Mouse (Mus musculus): ENCODE results near the gene Txnrd2. TPM values are rescaled to one million over a fixed set of nuclear protein-coding genes. Genes with fewer than 3 reads are reported as not detected.

Gene Txnrd2
- total RNA-seq (2021): 10 to 100 TPM; 16.0 to 16.9 TPM
- long read RNA-seq, experiment 1, transcript Txnrd2-206 (4 exons, 532 nt): major isoform, 9 of 56 reads
- long read RNA-seq, experiment 1, partial matches to known transcripts: 20 of 56 reads
- long read RNA-seq, experiment 1, other reads (novel, unspliced or antisense): 27 of 56 reads
- long read RNA-seq, experiment 2, transcript Txnrd2-206 (4 exons, 532 nt): major isoform, 9 of 41 reads
- long read RNA-seq, experiment 2, partial matches to known transcripts: 9 of 41 reads
- long read RNA-seq, experiment 2, other reads (novel, unspliced or antisense): 23 of 41 reads

DNA sequence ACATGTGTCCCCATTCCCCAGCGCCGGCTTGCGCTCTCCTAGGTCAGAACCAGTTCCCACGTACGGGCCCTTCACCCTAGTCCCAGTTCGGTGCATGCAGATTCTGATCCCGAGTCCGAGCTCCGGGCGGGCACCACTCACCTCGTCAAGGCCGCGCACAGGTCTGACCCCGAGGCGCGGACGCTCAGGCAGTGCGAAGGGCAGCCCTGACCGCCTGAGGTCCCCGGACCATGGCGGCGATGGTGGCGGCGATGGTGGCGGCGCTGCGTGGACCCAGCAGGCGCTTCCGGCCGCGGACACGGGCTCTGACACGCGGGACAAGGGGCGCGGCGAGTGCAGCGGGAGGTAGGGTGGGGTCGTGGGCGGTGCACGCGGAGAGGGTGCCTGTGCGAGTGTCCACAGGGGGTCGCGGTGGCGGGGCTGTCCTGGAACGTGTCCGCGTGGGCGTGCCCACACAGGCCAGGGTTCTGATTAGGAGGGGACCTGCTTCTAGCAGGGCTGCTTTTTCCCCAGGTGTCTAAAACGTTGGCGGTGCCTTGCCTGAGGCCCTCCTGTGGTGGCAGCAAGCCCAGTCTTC lies at the start of gene Txnrd2:
Txnrd2 (plus strand) TSS at position 170 of the 577 bp plus-strand sequence.
- DNase-seq: peak; percentile 76

DNA sequence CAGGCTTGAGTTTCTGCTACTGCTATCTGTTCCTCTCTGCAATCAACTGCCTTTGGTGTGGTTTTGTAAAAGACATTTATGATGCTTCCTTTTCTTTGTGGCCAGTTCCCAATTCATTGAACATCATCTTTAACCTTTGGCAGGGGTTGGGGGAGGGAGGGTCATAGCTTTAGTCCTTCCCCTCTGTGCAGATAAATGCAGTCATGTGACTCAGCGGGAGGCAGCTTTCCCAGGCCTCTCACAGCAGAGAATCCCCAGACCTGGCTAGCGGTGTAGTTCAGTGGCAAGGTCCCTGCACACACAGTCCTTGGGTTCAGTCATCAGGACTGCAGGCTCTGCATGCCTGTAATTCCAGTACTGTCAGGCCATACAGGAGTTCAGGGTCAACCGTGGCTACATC lies 49.0 kb upstream of the Txnrd2 start:
- no peak for DNase-seq

DNA sequence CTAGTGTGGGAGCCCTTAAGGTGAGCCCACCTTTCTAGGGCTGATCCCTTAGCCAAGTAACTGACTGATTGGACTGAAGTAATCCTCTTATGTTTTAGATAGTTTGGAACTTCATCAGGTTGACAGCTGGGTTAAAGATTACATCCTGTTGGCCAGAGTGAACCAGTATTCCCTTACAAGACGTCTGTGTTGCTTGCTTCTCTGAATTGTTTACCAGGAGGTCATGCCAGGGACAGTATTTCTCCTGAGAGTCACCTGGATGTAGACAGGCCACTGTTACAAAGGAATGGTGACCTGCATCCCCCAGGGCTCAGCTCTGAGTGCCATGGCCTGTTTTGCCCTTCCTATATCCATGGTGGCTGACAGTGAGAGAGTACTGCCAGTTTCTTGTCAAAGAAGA lies 47.7 kb upstream of the Txnrd2 start:
- no peak for DNase-seq

DNA sequence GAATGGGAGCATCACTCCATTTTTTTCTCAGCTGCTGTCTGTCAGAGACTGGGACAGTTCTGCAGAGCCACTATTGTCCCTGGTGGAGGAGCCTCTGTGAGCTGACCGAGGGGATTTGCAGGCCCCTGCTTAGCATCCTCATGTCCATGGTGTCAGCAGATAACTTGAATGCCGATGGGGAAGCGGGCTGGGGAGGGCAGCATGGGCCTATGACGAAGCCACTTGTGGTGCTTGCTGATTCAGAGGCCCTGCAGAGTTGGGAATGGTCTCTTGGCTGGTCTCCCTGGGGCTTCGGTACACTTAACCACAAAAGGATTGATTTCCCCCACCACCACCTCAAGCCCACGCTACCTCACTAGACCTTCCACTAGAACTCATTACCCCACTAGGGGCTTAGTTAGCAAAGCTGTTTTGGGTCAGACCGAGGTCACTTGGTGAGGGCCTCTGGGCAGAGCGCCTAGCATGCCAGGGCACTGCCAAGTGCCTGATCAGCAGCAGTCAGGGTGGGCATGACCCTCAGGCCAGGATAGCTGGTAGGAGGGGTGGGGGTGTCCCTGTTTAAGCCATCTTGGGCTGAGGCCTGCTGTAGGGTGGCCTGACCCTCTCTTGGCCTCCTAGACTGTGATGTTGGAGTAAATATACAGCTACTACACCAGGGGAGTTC lies 46.7 kb upstream of the Txnrd2 start:
- DNase-seq: no peak

DNA sequence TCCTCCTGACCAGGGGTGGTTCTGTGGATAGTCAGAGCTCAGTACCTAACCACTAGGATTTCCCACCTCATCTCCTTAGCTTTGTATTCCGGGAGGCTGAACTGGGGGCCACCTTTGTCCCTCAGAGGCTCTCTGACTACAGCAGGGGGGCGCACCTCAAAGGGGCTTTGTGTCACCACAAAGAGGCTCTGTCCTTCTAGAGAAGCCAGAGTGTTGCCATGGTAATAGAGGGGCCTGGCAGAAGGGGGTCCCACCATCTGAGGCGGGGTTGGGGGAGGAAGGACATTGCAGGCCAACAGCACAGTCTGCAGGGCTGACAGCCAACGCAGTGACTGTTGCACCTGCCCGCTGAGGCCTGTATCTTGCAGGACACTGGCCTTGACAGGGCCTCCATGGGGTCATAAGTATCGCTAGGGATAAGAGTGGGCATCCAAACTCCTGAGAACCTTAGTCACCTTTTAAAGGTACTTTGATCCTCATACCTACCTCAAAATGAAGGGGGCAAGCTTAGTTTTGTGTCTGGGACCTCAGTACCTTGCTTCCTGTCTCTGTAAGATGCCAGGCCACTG lies 45.6 kb upstream of the Txnrd2 start:
- DNase-seq: no peak

DNA sequence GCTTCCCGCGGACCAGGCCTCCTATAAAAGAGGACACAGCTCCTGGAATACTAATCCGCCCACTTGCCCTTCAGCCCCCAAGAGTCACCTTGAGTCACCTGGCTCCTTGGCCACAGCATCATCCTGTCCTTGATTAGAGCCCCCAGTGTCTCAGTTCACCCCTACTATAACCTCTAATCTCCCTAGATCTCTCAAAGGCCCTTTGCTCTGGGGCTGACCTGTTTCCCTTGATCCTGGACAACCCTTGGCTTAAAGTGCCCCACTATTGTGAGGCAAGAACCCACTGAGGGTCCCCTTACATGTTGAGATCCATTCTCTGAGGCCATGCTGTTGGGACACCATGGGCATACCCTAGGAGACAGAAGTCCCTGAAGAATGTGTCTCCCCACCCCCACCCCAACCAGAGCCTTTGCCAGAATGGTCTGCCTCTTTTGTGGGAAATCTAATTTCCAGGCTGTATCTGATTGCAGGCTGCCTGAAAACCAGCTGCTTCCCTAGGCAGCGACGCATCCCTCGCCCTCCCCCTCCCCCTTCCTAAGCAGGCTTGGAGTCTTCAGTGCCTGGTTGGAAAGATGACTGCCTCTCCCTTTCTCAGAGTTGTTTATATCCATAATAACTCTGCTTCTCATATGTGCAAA lies 44.4 kb upstream of the Txnrd2 start:
- no peak for DNase-seq

DNA sequence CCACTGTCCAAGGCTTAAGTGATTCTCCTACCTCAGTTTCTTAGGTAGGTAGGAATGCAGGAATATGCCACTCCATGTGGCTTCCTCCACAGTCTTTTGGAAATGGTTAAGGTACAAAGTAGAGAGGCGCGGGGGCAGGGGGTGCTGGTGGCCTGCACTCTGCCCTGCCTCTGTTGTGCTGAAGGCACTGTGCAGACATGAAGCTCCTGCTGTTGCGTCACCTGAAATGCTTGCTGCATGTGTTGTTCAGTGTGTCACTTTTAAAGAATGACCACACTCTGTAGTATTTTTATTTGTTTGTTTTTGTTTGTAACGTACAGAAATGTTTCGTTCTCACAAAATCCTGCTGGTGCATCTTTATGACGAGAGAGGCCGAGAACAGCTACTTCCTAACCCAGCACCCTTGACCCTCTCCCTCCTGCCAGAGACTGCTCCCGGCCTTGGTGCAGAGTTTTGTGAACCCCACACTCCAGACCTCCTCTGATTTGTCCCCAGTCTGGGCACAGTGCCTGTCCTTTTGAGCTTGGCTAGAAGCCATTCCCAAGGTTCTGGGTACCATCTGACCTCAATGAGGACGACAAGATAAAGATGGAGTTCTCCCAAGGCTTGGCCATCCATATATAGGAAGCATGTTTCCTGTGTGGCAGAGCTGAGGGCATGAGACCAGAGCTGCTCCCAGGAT lies 43.0 kb upstream of the Txnrd2 start:
- DNase-seq: no peak

DNA sequence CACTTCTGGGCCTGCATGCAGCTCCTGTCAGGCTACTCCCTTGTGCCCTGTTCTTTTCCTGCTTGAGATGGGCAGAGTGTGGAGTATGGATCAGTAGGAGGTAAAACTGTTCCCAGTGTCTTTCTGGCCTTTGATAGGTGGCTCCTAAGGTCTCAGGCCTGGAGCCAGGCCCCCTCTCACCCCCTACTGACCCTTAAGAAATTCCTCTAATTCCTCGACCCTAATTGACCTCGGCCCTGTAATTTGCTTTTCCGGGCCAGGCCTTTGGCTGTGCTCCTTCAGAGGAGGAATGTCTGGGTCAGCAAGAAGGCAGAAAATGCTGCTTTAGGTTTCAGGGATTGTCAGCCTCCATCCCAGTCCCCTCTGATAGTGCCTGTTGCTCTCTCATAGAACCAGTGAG lies 42.4 kb upstream of the Txnrd2 start:
- DNase-seq: no peak

DNA sequence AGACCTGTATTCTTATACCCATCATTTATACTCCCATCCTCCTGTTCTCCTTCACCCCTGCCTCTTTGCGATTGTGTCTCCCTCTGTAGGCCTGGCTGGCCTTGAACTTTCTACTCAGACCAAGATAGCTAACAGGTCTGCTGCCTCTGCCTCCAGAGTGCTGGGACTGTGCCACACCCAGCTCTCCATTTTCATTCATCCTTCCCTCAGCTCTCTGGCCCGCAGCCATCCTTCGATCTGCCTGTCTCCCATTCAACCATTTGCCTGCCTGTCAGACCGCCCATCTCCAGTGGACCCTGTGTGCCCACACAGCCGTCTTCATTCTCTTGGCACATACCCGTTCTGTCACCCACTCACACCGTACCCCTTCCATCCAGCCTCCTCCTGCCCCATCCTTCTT lies 42.0 kb upstream of the Txnrd2 start:
- no peak for DNase-seq

DNA sequence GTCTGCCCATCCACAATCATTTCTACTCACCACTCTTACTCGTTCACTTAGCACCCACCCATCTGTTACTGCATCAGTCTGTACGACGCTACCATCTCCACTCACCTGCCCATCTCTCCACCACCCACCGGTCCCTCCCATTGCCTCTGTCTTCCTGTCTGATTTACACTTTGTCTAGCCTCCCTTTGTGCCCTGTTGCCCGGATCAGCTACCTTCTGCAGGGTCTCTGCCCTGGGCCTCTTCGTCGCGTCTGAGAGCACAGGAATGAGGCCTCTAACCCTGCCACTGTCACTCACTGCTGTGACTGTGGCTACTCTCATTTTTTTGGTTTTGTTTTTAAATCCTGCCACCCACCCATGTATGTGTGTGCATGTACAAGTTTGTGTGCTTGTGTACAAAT lies 41.5 kb upstream of the Txnrd2 start:
- DNase-seq: no peak

DNA sequence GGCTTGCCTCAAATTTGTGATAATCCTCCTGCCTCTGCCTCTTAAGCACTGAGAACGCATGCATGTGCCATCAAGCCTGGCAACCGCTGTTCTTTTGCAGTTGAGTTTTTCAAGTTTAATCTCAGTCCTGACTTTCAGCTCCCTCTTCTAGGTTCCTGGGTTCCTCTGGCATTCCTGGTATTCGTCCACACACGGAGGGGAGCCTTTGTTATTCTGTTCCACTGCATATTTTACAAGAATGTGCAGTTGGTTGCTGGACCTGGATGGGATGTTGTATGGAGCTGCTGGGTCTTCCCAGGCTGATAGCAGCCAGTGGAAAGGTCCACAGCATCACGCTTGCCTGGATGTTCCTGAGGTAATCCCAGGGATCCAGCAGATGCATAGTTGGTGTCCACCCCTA lies 40.8 kb upstream of the Txnrd2 start:
- no peak for DNase-seq

DNA sequence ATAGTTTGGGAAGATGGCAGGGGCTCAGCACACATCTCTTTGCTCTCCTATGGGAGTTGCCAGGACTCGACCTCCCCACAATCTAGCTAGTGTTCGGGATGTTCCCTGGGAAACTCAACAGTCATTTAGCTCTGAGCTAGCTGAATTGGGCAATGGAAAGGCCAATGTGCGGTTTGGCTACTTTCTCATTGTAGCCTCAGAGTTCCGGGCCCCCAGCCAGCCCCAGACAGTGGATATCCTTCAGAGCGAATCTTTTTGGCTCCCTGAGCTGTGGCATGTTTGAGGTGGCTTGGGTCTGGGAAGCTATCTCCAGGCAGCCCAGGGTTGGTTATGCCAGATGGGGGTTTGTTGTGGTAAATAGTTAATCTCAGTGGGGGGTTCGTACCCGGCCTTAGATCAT lies 39.7 kb upstream of the Txnrd2 start:
- peak; percentile 64 for DNase-seq

DNA sequence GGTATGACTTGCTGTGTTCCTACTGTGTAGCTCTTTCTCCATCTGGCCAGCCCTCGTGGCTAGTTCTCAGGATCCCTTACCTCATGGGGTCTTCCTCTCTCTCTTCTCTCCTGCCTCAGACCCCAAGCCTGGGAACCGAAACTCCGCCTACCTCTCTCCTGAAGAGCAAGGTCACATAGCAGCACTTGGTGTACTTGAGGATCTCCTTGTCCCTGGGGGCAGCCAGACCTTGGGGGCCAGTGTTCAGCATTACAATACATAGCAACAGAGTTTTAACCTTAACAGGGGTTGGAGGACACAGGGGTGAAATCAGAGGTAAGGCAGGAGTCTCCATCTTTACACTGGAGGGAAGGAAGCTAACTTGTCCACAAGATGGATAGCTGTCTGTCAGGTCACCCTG lies 39.2 kb upstream of the Txnrd2 start:
- no peak for DNase-seq

DNA sequence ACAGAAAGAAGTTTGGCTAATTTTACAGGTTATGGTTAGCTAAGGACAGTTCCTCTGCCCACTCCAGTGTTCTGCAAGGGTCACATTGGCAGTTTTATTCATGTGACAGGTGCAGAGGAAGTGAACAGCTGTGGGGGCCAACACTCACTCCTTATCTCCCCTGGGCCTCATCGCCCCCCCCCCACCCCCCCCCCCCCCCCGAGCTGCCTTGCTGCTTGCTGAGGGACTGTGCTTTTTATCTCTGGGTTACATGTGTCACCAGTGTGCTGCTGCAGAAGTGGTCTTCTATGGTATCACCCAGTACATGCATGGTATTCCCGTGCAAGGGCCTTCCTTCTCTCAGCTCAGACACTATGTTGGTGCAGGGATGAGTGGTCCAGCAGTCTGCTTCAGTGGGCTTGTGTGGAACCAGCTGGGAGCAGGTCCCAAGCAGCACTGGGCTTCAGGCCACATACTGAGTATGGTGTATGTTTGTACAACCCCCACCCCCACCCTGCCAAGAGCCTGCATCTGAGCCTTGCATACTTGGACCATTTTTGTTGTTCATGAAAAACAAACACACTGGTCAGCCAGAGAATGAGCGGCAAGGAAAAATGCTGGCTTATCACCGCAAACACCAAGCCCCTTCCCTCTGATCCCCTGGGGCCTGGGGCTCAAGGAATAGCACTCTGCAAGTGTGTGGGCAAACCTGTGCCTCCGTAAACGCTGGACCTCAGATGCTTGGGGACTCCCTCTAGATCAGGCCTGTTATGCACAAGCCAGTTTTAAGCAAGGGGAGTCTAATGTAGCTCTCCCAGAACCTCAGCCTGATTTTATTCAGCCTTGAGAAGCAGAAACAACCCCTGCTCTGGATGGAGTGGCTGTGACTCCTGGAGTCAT lies 38.2 kb upstream of the Txnrd2 start:
- peak; percentile 11 for DNase-seq

DNA sequence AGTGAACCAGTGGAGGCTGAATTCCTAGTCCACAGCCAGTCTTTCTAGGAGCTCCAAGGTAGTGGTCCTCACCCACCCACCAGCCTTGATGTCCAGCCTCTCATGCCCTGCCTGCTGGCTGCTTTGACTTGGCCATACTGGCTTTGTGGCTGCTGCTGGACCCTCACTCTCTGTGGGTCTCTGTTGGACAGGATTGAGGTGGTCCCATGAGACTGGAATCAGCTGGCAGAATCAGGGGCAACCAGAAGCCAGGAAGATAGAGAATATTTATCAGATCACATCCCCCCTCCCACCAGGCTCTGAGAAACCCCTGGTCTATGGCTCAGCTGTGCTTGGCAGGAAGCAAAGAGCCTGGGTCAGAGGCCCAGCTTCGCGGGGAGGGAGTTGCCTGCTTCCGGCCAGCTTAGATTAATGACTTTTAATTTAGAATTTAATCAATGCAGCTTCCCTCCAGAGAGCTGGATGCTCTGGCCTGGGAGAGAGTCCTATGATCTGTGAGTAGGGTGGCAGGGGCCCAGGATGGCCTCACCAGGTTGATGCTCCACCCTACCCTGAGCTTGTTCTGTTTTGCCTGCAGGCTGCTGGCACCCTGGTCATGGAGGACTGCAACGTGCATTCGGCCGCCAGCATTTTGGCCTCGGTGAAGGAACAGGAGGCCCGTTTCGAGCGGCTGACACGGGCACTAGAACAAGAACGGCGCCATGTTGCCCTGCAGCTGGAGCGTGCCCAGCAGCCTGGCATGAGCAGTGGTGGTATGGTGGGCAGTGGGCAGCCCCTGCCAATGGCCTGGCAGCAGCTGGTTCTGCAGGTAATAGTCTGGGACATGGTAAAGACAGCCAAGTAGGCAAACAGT lies 37.4 kb upstream of the Txnrd2 start:
- DNase-seq: peak; percentile 6

DNA sequence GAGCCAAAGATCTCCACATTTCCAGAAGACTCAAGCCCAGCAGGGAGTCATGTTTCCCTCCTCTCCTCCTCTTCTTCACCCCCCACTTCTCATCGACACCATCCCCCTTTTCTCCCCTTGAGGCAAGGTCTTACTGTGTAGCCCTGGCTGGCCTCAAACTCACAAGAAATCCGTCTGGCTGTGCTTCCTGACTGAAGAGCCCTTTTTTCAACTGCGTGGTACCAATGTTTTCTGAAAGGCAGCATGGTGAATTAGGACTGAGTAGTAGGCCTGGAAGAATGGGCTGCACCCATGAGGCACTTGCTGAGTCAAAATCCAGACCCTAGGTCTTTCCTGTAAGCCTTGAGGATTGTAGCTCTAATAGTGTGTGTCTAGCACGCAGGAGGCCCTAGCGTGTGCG lies 35.8 kb upstream of the Txnrd2 start:
- no peak for DNase-seq

DNA sequence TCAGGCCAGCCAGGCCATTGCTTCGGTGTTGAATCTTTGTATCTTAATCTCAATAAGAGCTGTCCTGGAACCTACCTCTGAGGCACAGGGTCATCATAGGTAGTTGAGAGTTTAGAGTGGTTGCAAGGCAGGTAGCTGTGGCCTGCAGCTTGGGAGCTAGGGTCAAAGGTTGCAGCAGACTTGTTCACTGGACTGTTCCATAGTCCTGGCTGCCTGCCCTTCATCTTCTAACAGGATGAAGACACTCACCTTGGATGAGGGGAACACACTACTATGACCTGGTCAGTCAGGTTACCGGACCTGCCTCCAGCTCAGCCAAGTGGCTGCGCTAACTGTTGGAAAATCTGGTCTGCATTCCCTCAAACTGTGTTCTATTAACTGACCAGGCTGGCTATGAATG lies 35.1 kb upstream of the Txnrd2 start:
- no peak for DNase-seq

DNA sequence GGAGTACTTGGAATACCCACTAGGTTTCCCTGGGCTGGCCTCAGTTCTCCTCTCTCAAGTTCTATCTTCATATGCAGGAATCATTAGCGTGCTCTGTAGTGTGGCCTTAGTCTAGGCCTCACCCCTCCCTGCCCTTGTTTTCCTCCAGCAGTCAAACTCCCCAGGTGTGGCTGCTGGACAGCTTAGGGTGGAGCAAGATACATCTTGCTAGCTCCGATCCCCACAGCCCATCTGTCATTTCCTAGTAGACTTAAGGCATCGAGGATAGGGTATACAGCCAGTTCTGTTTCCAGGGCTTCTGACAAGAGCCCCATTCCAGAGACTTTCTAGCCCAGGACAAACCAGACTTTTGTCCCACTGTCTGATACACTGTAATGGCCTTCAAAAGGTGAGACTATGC lies 34.5 kb upstream of the Txnrd2 start:
- no peak for DNase-seq

DNA sequence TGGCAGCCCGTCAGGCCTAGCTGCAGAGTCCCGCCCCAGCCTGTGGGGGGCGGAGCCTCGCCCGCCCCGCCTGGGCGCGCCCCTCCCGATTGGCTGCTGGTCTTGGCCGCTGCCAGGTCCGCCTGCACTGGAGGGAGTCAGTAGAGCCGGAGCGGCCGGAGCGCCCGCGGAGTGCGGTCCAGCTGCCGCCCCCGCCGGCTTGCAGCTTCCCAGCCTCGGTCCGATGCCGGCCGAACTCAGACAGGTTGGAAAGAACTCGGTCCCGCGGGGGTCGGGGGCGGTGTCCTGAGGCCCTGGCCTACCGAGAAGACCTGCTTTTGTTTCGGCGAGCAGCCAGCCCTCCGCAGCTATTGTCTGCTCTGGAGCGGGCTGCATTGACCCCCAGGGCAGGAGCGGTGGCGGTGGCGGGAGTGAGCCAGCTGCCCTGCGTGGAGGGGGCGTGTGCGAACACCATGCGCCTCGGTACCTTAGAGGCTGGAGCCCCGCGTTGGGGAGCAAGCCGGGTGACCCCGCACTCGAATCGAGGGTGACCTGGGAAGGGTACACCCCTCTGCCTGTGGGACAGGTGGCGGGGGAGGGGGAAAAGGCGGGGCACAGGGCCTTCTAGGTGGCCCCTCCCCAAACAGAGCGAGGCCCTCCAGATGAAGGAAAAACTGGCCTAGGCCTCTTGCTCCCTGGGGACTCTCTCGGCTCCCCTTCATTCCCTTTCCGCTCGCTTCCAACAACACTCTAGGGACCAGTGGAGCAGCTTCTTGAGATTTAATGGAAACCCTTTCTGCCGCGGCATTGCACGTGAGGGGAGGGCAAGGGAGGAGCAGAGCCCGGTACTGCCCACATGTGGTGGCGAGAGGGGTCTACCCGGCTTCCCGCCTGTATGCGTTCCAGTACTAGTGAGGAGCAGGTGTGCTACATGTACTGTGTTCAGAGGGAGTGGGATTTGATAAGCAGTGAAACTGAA lies 33.4 kb upstream of the Txnrd2 start:
- peak; percentile 92 for DNase-seq

All from gastrocnemius, postnatal 25 days (tissue).